Mouse (Mus musculus): ENCODE data around the gene Il9r.

Gene Il9r

DNA sequence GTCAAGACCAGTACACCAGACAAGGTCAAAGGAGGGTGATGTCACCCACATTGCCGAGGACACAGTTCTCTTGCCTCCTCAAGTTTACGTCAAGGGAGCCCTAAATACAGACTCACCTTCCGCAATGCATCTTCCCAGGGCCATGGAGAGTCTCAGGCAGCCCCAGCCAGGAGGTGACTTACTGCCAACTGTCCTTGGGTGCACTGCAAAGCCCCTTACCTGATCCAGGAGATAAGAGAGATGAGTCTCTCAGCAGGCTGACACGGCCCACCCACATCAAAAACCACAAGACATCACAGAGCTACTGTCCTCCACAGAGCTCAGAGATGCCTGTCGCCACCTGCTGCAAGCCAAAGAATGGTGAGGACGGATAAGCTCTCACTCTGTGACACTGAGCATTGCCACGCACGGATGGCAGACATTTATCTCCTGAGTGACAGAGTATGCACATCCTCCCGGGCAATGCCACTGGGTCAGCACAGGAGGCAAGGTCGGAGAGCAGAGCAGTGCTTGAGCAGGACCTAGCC lies at the start of gene Il9r:
Il9r (minus strand) TSS at position 205 of the 527 bp plus-strand sequence.
- DNase-seq = peak; percentile 77

DNA sequence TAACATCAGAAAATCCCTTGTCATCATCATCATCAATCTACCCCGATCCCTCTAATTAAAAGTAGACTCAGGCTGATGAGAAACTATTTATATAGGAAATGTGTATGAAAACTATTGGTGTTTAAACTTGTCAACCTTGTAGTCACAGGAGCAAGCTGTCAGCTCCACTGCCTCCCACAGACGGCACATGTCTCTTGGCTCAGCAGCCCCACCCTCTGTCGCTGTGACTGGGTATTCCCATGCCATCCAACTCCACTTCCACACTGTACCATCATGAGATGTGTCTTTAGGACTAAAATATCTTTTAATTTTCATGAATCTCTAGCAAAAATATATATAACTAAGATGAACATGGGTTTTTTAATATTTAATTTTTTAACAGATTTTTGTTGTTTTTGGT lies 48.3 kb upstream of the Il9r start:
- no peak for DNase-seq

DNA sequence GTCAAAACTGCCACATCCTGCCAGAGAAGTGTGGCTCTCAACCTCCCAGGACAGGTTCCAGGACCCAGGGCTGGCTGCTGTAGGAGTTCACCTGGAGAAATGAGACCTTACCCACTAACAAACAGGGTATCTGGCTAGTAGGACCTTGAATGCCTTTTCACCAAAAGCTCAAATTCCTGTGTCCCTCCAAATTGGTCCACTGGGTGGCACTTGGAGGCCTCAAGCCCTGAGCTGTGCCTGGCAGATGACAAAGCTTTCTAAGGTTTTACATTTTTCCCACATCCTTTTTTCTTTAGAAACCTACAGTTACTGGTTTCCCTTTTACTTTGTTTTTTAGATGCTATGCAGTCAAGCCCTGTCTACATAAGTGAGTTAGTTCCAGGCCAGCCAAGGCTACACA lies 47.0 kb upstream of the Il9r start:
- peak; percentile 52 for DNase-seq

DNA sequence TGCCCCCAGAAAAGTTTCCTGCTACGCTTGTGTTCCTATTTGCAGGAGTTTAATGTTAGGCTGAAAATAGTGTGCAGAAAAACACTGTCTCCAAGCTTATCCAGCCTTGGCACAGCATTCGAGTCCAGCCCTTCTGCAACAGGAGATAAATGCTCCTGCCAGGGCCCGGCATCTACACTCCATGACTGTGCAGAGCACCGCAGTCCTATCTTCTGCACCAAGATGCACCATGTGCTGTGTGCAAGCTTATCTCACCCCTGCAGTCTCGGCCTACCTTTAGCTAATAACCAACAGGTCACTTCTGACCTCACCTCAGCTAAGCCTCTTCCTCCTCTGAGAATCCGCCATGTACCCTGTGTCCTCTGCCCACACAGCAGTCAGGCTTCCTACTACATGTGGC lies 45.5 kb upstream of the Il9r start:
- no peak for DNase-seq

DNA sequence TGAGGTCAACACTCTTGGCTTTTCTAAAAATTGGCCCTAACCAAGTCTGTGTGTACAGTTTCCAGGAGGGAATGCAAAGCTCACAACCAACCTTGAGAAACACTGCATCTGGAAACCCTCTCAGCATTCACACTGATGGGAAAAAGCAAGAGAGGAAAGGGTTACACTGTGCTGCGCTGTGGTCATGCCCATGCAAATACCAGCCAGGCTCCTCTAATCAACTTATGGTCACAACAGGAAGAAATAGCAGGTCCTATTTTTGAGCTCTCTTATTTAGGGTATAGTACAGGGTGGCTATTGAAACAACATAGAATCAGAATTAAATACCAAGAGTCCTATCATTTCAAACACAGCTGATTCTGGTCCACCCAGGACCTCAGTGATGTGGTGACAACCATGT lies 44.5 kb upstream of the Il9r start:
- no peak for DNase-seq

DNA sequence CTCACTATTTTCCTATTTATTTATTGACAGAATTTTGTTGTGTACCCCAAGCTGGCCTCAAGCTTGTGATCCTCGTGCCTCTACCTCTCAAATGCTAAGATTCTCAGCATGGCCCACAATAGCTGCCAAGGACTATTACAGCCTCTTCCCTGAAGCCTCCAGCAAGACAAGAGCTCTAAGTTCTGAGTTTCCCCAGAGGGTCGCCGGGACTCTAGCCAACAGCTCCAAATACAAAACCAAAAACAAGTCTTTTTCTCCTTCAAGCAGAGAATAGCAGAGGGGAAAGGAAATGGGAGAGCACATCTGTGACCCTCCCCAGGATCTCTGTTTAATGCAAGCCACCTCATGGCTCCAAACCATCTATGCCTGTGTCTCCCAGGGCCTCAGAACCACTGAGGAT lies 44.0 kb upstream of the Il9r start:
- no peak for DNase-seq

DNA sequence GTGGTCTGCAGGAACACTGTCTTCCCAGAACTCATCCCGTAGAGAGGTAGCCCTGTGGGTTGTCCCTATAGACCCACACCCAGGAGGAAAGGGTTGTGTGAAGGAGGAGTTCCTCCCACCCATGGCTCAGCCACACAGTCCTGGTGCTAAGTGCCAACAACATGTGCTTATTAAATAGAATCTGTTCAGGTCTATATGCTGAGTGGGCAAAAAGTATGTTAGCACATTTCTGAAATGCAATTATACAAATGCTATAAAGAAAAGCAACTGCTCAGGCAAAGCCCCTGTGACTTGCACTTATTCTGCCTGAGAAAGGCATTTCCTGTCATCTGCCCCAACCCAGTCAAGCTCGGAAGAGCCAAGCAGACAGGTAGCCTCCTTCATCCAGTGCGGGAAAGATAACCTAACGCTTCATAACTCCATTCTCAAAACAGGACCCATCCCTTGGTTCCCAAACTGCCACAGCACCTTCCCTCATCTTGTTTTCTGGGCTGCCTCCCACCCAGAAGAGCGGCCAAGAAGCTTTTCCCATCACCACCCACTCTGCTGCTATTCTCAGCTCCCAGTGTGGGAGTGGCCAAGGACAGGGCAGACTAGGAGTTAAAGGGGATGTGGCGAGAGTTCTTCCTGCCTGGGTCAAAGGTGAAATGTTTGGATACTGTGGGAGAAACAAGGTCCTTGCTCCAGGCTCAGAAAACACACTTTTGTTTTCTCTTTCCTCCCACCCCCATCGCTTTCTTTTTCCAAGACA lies 43.3 kb upstream of the Il9r start:
- DNase-seq = no peak

DNA sequence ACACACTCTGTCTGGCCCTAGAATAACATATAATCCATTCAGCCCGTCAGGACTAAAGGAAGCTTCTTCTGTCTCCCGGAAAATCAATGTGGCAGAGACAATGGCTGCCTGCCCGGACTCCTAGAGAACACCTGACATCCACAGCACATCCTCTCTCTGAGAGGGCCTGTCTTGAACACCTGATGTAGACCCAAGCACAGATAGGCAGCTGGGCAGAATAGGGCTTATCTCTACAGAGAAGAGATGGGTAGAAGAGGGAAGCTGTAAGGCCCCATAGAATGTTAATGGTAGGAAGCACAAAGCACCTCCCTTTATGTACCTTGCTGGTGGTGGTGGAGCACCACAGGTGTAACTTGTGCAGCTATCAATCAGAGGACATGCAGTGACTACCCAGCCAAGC lies 42.1 kb upstream of the Il9r start:
- DNase-seq = no peak

DNA sequence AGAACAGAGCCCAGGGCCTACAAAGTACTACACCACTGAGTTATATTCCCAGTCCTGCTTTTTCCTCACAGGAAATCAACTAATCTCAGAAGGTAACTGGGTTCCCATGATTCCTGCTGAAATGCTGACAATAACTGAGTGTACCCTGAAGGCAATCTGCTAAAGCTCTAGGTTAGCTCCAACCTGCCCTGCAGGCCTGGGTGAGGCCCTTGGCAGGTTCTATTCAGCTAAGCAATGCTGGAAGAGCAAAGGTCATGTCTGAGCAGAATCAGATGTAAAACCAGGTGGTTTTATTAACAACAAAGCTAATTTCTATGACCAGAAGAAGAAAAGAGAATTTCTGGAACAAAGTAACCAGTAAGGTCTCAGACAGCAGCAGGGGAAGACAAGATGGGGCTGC lies 41.3 kb upstream of the Il9r start:
- DNase-seq = no peak

DNA sequence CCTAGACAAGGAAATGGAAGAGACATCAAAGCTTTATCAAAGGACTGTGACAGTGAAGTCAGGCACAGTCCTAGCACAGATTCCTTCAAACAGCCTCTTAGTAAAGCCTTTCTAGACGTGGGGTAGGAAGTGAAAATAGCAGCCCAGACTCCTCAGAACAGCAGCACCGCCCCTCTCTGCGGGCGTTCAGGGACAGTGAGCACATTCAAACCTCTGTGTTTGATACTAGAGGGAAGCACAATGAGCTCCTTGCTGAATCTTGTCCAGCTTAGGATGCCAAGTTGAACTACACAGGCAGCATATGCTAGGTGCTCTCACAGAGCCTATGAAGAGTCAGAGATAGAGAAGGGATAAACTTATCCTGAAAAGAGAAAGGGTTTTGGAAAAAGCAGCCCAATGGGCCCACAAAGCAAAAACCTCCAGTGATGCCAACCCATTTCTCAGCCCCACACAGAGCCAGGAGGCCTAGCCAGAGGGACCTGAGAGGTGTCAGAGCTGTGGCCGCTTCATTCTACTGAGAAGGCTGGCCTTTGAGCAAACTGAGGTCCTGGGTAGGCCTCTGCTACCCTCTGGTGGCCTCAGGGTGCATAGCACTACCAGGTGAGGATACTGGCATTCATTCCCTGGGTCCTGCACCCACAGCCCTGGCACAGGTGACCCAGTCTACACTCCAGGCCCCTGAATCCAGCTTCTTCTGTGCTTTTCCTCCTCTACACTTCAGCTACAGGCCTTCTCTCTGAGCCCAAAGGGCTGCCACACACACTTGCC lies 38.2 kb upstream of the Il9r start:
- DNase-seq = peak; percentile 84

DNA sequence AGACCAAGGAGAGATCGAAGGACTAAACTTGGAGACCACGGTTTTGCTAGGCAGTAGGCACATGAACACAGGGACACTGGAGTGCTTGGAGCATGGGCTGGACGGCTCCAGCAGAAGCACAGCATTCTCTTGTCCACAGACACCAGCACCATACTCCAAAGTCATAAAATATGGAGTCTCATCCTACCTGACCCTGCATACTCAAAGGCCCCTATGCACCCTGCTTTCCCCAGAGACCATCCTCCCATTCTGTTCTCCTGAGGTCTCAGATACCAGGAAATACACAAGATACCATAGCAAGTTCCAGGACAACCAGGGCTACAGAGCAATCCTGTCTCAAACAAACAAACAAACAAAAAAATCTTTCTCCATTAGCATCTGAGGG lies 37.3 kb upstream of the Il9r start:
- no peak for DNase-seq

DNA sequence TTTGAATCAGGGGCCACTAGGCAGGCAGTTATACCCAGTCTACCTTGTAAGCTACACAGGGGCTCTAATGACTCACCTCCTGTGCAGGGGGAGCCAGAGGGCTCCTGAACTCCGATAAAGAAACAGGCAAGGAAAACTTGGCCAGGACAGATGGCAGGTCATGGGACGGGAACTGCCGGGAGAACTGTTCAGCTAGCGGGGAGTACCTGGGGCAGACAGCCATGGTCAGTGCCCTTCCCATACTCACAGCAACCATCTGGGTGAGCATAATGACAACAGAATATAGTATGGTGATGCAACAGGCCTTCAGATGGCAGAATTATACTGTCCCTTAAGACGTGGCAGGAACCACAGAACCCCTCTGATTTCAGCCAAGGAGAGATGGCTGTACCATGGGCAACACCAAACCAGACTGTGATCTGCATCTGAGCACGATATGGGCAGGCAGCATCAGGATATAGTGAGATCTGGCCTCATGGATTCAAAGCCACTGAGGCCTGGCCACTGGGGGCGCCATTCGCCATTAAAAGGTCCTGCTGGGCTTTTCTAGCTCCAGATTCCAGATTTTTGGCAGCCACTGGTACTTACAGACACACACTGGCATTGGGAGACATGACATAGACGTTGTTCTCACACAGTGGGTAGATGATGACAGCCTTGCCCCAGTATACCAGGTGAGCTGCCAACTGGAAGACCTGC lies 36.8 kb upstream of the Il9r start:
- DNase-seq = peak; percentile 74

DNA sequence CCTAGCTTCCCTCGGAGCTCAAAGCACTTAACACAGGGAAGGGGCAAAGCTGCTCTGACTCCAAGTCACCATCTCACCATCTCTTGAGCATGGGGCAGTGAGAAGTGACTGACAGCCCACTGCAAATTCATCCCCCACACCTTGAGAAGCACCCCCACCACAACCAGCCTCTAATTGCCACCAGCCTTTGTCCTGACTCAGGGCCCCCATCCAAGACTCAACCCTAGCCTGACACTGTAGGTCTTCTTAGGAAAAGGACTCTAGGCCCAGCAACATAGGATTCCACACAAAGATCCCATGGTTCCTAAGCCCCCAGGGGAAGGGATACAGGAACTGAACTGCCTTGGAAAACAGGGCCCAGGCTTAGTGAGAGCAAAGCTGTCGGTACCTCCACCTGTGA lies 36.1 kb upstream of the Il9r start:
- no peak for DNase-seq

DNA sequence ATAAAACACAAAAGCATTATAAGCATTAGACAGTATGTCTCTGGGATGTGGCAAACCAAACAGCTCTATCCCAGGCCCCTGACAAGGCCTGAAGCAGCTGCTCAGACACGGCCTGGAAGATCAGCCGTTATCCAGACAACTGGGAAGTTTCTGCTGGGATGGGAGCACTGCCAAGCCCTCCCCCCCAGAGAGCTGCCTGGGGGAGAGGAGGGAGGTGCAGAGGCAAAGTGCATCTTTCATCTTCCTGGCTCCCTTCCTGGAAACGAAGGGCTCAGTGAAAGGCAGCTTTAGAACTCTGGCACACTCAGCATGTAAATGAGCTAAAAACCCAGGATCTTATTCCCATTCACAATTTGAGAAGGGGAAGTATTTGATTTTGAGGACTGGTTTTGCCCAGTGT lies 35.6 kb upstream of the Il9r start:
- DNase-seq = peak; percentile 8

DNA sequence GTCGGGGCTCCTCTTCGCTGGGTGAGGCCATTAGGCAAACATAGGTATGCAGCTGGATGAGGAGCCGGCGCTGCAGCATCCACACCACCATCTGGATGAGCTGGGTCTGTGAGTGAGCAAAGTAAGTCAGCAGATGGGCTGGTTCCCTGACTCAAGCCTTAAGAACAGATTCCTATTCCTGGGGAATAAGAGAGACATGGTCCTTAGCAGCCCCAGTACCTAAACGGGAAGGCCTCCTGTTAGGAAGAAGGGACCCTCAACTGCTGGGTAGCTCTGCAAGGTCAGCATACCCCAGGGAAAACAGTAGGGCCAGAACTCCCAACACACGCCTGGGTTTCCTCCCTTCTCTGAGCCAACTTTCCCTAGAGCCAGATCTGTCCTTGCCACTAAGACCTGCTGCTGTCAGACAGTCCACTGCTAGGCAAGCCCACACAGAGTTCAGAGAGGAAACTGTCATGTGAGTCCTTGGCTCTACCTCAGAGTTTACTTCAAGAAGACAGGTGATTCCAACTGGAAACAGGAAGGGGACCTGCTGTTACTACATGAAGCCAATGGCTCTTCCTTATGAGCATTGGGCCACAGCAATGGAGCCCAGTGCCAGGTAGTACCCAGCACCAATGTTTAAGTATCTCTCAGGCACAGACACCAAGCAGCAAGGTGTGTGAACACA lies 34.9 kb upstream of the Il9r start:
- DNase-seq = no peak

DNA sequence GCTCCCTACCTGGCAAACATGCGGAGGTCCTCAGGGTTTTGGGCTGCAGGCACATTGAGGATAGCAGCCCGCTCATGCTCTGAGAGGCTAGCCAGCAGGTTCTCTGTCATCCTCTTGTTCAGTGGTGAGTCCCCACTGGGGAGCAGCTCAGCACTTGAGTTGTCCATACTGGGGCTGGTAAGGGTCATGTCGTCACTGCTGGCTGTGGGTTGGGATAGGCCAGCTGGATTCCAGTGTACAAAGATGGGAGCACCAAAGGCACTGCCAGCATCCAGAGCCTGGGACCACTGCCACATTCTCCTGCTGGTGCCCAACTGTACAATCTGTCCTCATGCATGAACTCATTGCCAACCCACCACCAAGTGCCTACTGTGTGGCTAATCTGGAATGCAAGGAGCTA lies 33.8 kb upstream of the Il9r start:
- DNase-seq = no peak

DNA sequence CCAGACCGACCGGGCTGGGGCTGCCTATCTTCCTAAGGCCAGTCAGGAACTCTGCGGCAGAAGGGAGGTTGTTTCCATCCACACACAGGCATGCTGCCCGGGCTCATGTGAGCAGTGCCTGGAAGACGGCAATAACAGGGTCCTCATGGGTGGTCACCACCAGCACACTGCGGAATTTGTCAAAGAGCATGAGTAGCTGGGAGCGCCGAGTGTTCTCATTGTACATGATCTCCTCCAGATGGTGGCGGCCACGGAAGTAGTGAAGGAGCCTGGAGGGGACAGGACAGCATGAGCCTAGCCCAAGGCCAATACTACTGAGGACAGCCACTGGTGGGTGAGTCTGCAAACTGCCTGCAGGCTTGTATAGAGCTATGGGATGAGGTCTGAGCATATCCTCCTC lies 32.8 kb upstream of the Il9r start:
- no peak for DNase-seq

DNA sequence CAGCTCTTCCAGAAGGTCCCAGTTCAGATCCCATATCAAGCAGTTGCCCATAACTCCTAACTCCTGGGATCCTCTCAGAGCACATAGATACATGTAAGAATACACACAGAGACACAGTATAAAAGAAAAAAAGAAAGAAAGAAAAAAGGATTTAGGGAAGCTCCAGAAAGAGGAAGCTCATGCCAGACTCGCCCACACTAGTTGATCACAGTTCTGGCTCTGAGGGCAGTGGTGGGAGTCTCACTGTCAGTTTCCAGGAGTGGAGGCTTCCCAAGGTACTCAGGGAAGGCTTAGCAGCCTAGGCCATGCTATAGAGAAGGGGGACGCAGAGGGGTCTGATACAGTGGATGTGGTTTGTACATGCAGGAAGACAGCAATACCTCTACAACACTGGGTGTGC lies 31.0 kb upstream of the Il9r start:
- no peak for DNase-seq

DNA sequence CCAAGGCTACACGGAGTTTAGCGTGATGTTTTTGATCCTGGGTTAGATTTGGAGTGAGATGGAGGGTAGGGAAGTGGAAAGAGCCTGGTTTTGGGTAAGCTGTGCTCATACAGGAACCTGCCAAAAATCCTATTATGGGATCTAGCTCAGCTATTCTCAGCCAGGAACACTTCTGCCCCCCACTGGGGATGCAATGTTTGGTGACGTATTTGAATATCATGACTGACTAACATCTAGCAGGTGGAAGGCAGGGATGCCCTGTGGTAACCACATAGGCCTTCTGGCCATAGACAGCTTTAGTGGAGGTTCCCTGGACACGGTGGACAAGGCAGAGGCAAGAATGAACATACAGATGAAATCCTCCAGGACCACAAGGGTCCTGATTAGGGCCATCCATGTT lies 30.1 kb upstream of the Il9r start:
- peak; percentile 43 for DNase-seq

DNA sequence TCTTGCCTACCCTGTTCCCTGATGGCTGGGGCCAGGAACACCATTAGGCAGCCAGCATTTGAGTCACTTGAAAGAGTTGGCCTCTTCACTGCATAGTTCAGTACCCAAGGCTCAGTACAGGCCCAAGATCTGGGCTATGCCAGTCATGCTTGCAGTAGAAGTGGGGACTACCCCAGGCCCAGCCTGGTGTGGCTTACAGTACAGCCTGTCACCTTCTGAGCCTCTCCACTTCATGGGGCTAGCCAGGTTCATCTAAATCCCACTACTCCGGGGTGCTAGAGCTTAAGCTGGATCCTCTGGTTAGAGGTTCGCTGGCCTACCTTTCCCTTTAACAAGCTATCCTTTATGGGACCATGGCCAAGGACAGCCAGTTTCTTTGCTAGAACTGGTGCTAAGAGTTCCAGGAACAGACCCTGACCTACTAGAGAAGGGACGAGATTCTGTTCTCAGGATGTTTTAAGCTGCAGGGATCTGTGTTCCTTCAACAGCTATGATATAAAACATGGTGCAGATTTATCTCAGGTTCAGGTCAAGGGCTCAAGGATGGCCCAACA lies 28.3 kb upstream of the Il9r start:
- no peak for DNase-seq

DNA sequence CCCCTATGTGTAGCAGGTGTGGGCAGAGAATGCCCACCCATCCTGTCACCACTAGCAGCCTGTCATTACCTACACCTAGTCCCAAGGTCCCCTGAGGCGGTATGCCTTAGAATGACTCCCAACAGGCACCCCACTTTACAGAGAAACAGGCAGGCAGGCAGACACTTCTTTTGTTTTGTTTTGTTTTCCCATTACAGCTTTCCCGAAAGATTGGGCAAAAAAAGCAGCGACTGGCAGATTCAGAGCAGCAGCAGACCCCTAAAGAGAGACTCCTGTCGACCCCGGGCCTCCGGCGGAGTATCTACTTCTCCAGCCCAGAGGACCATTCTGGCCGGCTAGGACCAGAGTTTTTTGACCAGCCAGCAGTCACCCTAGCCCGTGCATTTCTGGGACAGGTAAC lies 27.5 kb upstream of the Il9r start:
- no peak for DNase-seq

DNA sequence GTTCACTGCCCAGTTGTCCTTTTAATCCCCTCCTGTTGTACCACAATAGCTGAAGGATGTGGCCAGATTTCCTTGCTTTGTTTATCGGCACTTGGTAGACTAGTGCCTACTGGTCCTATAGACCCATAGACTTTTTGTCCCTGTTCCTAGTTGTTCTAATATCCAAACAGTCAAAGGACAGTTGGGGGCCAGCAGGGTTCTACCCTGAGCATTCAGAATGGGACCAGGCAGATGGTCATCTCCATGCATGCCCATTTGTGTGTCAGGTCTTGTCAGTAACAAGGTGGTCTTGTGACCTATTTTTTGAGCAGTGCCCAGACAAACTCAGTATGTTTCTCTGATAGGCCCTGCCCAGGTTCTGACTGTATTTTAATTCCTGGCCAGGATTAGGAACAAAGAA lies 27.0 kb upstream of the Il9r start:
- no peak for DNase-seq

All from thymus, postnatal 4 days (tissue).